Mouse (Mus musculus): ENCODE measurements at regions not wholly inside any gene's neighbourhood (a gene's known extent, or its start where the extent isn't known, plus 50 kb on each side); places are given as distances from the start of the nearest gene placed in this dataset.

DNA sequence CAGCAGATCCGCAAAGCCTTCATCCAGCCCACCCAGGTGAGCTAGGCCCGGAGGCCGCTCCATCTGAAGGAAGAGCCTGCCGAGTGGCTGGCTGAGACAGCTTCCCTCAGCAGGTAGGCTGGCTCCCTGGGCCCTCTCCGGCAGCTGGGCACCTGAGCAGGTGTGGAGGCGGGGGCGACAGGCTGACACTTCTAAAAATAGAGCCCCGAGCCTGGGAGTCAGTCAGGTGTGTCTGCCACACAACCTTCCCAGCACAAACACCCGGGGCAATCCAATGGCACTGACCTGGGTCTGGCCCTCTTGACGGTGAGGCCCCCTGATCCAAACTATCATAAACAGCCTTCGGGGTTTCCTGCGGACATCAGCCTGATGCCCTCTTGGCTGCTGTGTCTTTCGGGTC, 58.5 kb downstream of the Zfp36l2 start:
- 70% methylated on average over 13 of the region's 13 CpGs for WGBS
- Histone ChIP-seq H3K27me3 (no peaks in the 10 kb centered on the region), H3K4me2 (no peak overlapping the region), H3K9ac (replicated peaks) (no peak overlapping the region), H3K9me3 (peaks cover 6% of the 10 kb centered on the region; the same call in 1 of the 2 replicates), H3K27ac (no peak overlapping the region), H3K4me1 (replicated peaks) (peaks cover 11% of the 10 kb centered on the region), H3K4me3 (replicated peaks) (no peak overlapping the region), H3K36me3 (no peaks in the 10 kb centered on the region)
- ATAC-seq (ENCODE audit: insufficient number of reproducible peaks, insufficient read depth, low FRiP score, low TSS enrichment, low read depth) = no peak

DNA sequence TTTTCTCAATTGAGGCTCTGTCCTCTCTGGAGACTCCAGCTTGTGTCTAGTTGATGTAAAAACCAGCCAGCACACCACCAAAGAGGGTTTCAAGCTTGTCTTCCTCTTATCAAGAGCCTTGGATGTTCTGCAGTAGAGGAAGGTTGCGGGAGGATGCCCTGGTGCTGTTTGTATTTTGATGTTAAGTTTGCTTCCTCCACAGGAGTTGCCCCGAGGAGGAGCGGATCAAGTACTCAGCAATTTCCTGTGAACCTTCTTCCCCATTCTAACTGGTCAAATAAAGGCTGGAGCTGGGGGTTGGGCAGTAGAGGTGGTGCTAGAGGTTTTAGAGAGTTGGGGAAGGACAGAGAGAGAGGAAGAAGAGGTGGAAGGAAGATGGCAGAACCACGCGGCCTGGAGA, 59.5 kb downstream of the Zfp36l2 start:
- Histone ChIP-seq H3K9ac (replicated peaks) (no peak overlapping the region), H3K4me1 (replicated peaks) (peaks cover 12% of the 10 kb centered on the region), H3K27ac (no peak overlapping the region), H3K4me2 (no peak overlapping the region), H3K9me3 (peaks cover 6% of the 10 kb centered on the region; the same call in 1 of the 2 replicates), H3K36me3 (no peaks in the 10 kb centered on the region), H3K27me3 (no peaks in the 10 kb centered on the region), H3K4me3 (replicated peaks) (no peak overlapping the region)
- WGBS = 83% methylated on average over 5 of the region's 5 CpGs
- no peak for ATAC-seq (ENCODE audit: insufficient number of reproducible peaks, insufficient read depth, low FRiP score, low TSS enrichment, low read depth)

DNA sequence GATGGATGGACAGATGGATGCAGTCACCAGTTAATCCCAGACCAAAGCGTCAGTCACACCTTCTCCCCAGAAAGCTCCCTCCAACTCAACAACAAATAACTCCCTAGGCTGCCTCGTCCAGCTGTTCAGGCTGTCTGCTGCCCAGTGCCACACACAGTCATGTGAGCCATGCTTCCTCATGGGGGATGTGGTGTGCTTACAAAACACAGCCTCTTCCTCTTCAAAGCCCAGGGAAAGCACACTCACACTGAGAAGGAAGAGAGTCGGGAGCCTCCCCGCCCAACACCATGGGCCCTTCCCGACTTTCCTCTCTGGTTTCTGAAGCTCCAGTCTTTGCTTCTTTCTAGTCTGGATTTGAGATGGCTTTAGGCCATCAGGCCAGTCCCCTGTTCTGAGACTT, 61.6 kb downstream of the Zfp36l2 start:
- Histone ChIP-seq H3K4me3 (replicated peaks) (no peak overlapping the region), H3K9me3 (peaks cover 6% of the 10 kb centered on the region; the same call in 1 of the 2 replicates), H3K36me3 (no peaks in the 10 kb centered on the region), H3K4me1 (replicated peaks) (peaks cover 18% of the 10 kb centered on the region), H3K4me2 (no peak overlapping the region), H3K9ac (replicated peaks) (no peak overlapping the region), H3K27me3 (no peaks in the 10 kb centered on the region), H3K27ac (no peak overlapping the region)
- ATAC-seq (ENCODE audit: insufficient number of reproducible peaks, insufficient read depth, low FRiP score, low TSS enrichment, low read depth) = no peak
- WGBS = 63% methylated on average over 5 of the region's 5 CpGs

DNA sequence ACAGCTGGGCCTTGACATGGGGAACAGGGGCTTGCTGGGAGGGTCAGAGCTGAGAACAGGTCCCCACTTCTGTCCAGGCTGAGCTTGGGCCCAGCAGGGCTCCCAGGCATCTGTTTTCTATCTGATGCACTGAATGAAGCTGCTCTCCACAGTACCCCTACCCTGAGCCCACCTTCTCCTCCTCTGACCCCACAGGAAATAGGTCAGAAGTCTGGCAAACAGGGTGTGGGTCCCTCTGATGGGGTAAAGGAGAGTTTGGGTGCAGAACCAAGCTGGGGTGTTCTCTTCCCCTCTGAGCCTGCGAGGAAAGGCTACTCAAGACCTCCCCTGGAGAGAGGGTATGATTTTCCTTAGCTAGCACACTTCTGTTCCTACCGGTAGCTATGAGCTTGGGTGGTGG, 64.6 kb downstream of the Zfp36l2 start:
- WGBS = 85% methylated on average over 2 of the region's 2 CpGs
- no peak overlapping the region for H3K4me3 ChIP-seq (replicated peaks)
- H3K27ac ChIP-seq = peak overlapping the region; percentile 60; the same call in 1 of the 2 replicates
- no peaks in the 10 kb centered on the region for H3K36me3 ChIP-seq
- peaks cover 6% of the 10 kb centered on the region; the same call in 1 of the 2 replicates for H3K9me3 ChIP-seq
- H3K4me2 ChIP-seq = no peak overlapping the region
- no peak overlapping the region for H3K9ac ChIP-seq (replicated peaks)
- no peaks in the 10 kb centered on the region for H3K27me3 ChIP-seq
- no peak for ATAC-seq (ENCODE audit: insufficient number of reproducible peaks, insufficient read depth, low FRiP score, low TSS enrichment, low read depth)
- H3K4me1 ChIP-seq (replicated peaks) = peaks cover 27% of the 10 kb centered on the region

DNA sequence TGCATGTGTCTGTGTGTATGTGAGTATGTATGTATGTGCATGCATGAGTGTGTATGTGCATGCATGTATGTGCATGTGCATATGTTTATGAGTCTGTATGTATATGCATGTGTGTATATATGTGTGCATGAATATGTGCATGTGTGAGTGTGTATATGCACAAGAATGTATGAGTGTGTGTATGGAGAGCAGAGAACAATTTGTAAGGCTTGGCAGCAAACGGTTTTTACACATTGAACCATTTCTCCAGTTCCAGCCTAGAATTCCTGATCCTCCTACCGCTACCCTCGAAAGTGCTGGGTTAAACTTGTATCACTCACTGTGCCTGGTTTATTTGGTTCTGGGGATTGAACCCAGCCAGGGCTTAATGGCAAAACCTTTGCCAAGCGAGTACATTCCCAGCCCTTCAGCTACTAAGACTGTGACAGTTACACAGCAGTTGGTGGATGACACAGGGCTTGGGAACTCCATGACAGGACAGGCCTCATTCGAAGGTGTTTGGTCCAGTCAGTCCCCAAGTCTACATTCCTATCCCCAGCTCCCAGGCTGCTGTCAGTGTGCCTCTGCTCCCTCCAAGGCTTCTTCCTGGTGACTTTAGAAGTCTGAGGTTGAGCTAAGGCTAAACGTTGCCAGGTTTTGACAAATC, 65.1 kb downstream of the Zfp36l2 start:
- no peak overlapping the region for H3K4me3 ChIP-seq (replicated peaks)
- no peak overlapping the region for H3K9ac ChIP-seq (replicated peaks)
- 76% methylated on average over 6 of the region's 6 CpGs for WGBS
- H3K27me3 ChIP-seq = no peaks in the 10 kb centered on the region
- no peak for ATAC-seq (ENCODE audit: insufficient number of reproducible peaks, insufficient read depth, low FRiP score, low TSS enrichment, low read depth)
- H3K4me2 ChIP-seq = no peak overlapping the region
- peaks cover 31% of the 10 kb centered on the region for H3K4me1 ChIP-seq (replicated peaks)
- H3K36me3 ChIP-seq = no peaks in the 10 kb centered on the region
- peaks cover 6% of the 10 kb centered on the region; the same call in 1 of the 2 replicates for H3K9me3 ChIP-seq
- peak overlapping the region; percentile 60; the same call in 1 of the 2 replicates for H3K27ac ChIP-seq

DNA sequence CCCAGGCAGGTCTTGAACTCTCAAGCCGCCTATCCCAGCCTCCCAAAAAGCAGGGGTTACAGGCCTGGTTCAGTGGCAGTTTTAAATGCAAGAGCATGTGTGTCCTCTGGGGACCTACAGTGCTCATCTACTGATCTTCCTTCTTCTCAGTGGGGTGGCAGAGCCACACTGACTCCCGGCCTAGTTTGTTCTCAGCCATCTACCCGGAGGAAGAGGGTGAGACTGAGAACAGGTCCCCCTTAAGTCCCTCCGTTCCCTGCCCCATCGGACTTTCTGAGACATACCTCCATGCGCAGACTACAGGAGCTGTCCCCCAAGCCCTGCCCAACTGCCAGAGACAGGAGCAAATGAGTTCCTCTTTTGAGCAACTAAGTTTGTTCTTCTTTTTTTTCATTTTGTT, 66.5 kb downstream of the Zfp36l2 start:
- 69% methylated on average over 6 of the region's 6 CpGs for WGBS
- Histone ChIP-seq H3K4me2 (no peak overlapping the region), H3K27ac (no peak overlapping the region), H3K4me1 (replicated peaks) (peaks cover 31% of the 10 kb centered on the region), H3K36me3 (no peaks in the 10 kb centered on the region), H3K4me3 (replicated peaks) (no peak overlapping the region), H3K9me3 (no peaks in the 10 kb centered on the region), H3K27me3 (no peaks in the 10 kb centered on the region), H3K9ac (replicated peaks) (no peak overlapping the region)
- ATAC-seq (ENCODE audit: insufficient number of reproducible peaks, insufficient read depth, low FRiP score, low TSS enrichment, low read depth) = no peak

DNA sequence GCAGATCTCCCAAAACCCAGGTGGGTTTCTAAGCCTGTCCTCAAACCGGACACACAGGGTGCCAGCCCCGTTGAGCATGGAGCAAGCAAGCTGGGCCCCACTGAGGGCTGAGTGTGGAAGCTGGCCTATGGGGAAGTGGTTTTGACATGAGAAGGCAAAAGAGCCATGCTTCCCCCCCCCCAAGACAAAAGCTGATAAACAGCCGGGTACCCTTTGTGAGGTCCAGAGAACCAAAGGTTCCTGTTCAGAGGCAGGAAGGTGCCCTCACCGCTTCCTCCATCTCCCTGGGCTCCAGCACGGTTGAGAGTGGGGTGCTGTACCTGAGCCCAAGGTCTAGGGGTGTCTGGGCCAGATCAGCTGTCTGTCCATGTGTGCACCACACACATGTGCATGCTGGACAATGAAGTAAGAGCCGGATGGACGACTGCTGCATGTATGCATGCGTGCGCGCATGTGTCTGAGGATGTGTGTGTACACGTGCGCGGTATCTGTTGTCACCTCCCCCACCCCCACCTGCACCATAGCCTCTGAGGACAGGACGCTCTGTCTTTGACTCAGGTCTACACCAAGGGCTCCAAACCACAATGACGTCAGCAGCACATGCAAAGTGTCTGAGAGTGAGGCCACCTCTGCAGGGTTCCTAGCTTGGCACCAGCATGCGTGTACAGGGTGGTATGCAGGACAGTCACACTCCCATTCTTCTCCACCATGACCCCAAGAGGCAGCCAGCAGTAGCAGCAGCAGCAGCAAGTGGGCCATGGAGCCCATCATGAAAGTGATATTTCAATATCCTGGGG, 68.3 kb downstream of the Zfp36l2 start:
- Histone ChIP-seq H3K27me3 (no peaks in the 10 kb centered on the region), H3K36me3 (no peaks in the 10 kb centered on the region), H3K4me3 (replicated peaks) (no peak overlapping the region), H3K9me3 (no peaks in the 10 kb centered on the region), H3K4me1 (replicated peaks) (peaks cover 26% of the 10 kb centered on the region), H3K4me2 (no peak overlapping the region), H3K9ac (replicated peaks) (no peak overlapping the region), H3K27ac (no peak overlapping the region)
- ATAC-seq (ENCODE audit: insufficient number of reproducible peaks, insufficient read depth, low FRiP score, low TSS enrichment, low read depth) = no peak
- 86% methylated on average over 16 of the region's 16 CpGs for WGBS

DNA sequence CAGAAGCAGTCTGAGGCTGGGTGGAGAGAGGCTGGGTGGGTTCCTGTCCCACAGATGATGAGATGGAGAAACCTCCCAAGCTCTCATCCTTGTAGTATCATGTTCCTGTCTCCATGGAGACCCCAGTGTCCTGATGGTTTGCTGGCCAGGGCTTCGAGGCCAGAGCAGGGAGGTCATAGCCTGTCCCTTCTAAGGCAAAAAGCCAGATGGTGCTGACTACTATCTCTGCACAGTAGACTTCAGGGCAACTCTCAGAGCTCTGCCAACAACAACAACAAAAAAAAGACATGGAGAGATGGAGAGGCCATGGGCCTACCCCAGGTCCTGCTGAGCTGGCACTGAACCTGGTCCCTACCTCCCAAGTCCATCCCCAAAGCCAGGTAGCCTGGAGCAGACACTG, 69.0 kb downstream of the Zfp36l2 start:
- ATAC-seq (ENCODE audit: insufficient number of reproducible peaks, insufficient read depth, low FRiP score, low TSS enrichment, low read depth) = no peak
- H3K4me2 ChIP-seq = no peak overlapping the region
- no peak overlapping the region for H3K4me3 ChIP-seq (replicated peaks)
- H3K27me3 ChIP-seq = no peaks in the 10 kb centered on the region
- H3K9me3 ChIP-seq = no peaks in the 10 kb centered on the region
- no peak overlapping the region for H3K27ac ChIP-seq
- WGBS = 38% methylated on average over 1 of the region's 1 CpGs
- no peaks in the 10 kb centered on the region for H3K36me3 ChIP-seq
- H3K9ac ChIP-seq (replicated peaks) = no peak overlapping the region
- H3K4me1 ChIP-seq (replicated peaks) = peaks cover 32% of the 10 kb centered on the region

DNA sequence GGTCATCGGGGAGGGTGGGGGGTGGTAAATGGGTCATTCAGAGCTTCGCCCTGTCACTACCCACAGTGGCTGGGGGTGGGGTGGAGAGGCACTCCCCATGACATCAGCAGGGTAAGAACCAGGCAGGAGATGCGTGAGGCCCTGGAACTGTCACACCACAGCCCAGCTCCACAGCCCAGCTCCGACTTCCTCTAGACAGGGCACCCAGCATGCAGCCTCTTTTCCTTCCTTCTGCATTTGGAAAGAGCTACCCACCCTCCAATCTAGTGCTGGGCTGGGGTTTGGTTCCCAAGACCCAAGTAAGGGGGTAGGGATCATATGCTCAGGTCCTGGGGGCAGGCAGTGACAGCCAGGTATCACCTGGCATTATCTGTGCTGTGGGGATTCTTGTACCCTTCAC, 69.5 kb downstream of the Zfp36l2 start:
- H3K27me3 ChIP-seq = no peaks in the 10 kb centered on the region
- no peak overlapping the region for H3K27ac ChIP-seq
- H3K9me3 ChIP-seq = no peaks in the 10 kb centered on the region
- ATAC-seq (ENCODE audit: insufficient number of reproducible peaks, insufficient read depth, low FRiP score, low TSS enrichment, low read depth) = no peak
- H3K9ac ChIP-seq (replicated peaks) = no peak overlapping the region
- peaks cover 35% of the 10 kb centered on the region for H3K4me1 ChIP-seq (replicated peaks)
- H3K4me3 ChIP-seq (replicated peaks) = no peak overlapping the region
- no peak overlapping the region for H3K4me2 ChIP-seq
- WGBS = 73% methylated on average over 4 of the region's 4 CpGs
- no peaks in the 10 kb centered on the region for H3K36me3 ChIP-seq

DNA sequence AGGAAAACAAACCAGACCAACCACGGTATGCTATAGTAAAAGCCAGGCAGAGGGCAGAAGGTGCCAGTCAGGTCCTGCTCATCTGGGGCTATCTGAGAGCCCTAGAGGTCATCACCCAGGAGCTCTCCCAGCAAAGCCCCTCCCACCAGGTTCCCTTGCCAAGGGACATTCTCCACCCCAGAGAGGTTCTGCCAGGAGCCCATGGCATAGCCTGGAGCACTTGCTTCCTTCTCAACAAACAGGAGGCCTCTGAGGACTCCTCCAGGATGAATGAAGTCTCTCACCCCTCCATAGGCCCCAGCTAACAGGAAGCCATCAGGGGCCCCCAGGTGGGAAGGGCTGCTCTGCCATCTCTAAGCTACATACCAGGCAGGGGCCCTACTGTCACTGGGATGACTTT, 70.0 kb downstream of the Zfp36l2 start:
- no peak for ATAC-seq (ENCODE audit: insufficient number of reproducible peaks, insufficient read depth, low FRiP score, low TSS enrichment, low read depth)
- Histone ChIP-seq H3K4me2 (no peak overlapping the region), H3K4me3 (replicated peaks) (no peak overlapping the region), H3K27ac (no peak overlapping the region), H3K9ac (replicated peaks) (no peak overlapping the region), H3K4me1 (replicated peaks) (peaks cover 30% of the 10 kb centered on the region), H3K36me3 (no peaks in the 10 kb centered on the region), H3K9me3 (no peaks in the 10 kb centered on the region), H3K27me3 (no peaks in the 10 kb centered on the region)
- 44% methylated on average over 1 of the region's 1 CpGs for WGBS

DNA sequence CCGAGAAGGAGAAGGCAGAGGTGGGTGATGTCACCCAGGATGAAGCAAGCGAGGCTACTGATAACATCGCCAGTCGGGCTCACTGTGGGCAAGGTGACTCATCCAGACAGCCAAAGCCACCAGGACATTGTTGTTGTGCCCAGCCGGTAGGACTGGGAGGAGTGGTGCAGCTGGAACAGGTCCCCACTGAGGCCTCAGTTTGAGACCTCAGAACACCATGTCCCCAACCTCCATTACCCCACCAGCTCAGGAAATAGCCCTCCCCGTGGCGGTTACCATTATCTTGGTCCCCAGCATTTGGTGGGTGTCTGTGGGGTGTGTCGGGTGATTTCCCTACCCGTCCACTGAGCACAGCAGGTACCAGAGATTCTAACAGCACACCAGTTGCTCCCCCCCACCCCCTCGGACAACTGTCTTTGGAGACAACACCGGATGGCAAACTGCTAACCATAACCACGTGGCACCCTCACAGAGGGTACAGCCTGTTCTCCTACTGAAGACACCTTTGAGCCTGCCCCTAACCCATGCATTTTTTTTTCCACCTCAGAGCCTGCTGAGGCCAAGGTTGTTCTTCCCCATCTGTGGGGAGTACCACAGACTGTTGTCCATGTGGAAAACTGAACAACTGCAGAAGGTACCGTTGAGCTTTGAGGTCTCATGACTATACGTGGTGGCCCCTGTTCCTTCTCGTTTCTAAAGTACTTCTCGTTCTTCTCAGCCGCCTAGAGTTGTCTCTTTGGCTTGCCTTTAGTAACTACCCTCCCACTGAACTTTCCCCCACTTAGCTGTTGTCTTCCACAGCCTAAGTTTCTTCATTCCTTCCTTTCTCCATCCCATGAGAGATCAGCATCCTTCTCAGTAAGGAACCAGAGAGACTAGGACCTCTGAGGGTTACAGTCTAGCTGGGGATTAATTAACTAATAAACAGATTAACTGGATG, 71.1 kb downstream of the Zfp36l2 start:
- Histone ChIP-seq H3K9me3 (no peaks in the 10 kb centered on the region), H3K27me3 (no peaks in the 10 kb centered on the region), H3K27ac (no peak overlapping the region), H3K36me3 (no peaks in the 10 kb centered on the region), H3K9ac (replicated peaks) (no peak overlapping the region), H3K4me1 (replicated peaks) (peaks cover 39% of the 10 kb centered on the region), H3K4me2 (no peak overlapping the region), H3K4me3 (replicated peaks) (no peak overlapping the region)
- no peak for ATAC-seq (ENCODE audit: insufficient number of reproducible peaks, insufficient read depth, low FRiP score, low TSS enrichment, low read depth)
- WGBS = 88% methylated on average over 17 of the region's 17 CpGs
